Mouse (Mus musculus) bone marrow, adult 2 months (tissue): ENCODE data around the gene Adad2. TPM values are rescaled to one million over a fixed set of nuclear protein-coding genes. Genes with fewer than 3 reads are reported as not detected.

Experiments used
- H3K27ac ChIP-seq: fragments of 200-500 bp; 2 replicates; pipeline ENCODE4 v1.5.1; 2012; ENCODE audit warnings: low read depth, mild to moderate bottlenecking, control low read depth, inconsistent platforms, low read length; ENCODE audit not compliant: control insufficient read depth, poor library complexity, insufficient read depth
- H3K4me1 ChIP-seq: fragments of 200-500 bp; 2 replicates; pipeline ENCODE4 v1.6.1; 2011; ENCODE audit warnings: low read length; ENCODE audit not compliant: control insufficient read depth, insufficient read depth
- H3K4me3 ChIP-seq: fragments of 200-500 bp; replicated peaks from 2 replicates; pipeline ENCODE3; 2011; ENCODE audit warnings: mild to moderate bottlenecking, low read depth, low read length, control low read depth; ENCODE audit not compliant: control insufficient read depth
- CTCF ChIP-seq: fragments of 200-500 bp; IDR thresholded peaks from 2 replicates; pipeline ENCODE4 v1.5.1; 2011; ENCODE audit warnings: low read length, control low read depth; ENCODE audit not compliant: control insufficient read depth, insufficient read depth
- POLR2A ChIP-seq: fragments of 200-500 bp; IDR thresholded peaks from 2 replicates; pipeline ENCODE4 v1.6.1; 2011; ENCODE audit warnings: low read depth, mild to moderate bottlenecking, control low read depth, low read length, borderline replicate concordance; ENCODE audit not compliant: control insufficient read depth
- WGBS: fragments of 180-500 bp; shearing (Covaris S2); methylation state at CpG from one replicate; pipeline ENCODE4 v1.1.7; 2018; 5-methylcytosine and 5-hydroxymethylcytosine counted together
- polyA plus RNA-seq: library from polyadenylated mRNA; stranded (reverse); fragments of >200 nt; gene quantifications from 2 replicates; pipeline ENCODE4 v1.2.4, GENCODE M21; 2011; ENCODE audit warnings: low replicate concordance; ENCODE audit not compliant: missing spikeins, insufficient read depth, insufficient read length

The Adad2 gene
- polyA plus RNA-seq, 1 experiment: not detected

GRCm38 (mm10) chr8:119574437-119575365 is 37.8 kb upstream of the Adad2 start, which contains the start of the genes Hsdl1 and Dnaaf1:
Gene Hsdl1, minus strand, starts transcription at chr8:119575183.
Gene Dnaaf1, plus strand, starts transcription at chr8:119575235.
- under 1% methylated on average over 88 of the region's 97 CpGs for WGBS
- Histone ChIP-seq H3K4me1 (peaks cover 3% of the 10 kb centered on the region), H3K4me3 (peak within 1 kb of the TSS; percentile 90), H3K27ac (peak within 1 kb of the TSS; percentile 81)
- TF ChIP-seq CTCF: no peak
- TF ChIP-seq POLR2A: peak; percentile 67; the same call in 1 of the 2 replicates

- TF ChIP-seq CTCF (no peak), POLR2A (no peak)
- H3K4me3 ChIP-seq: peak overlapping the region; percentile 80
- no peak overlapping the region for H3K27ac ChIP-seq
- 2% methylated on average over 16 of the region's 16 CpGs for whole genome bisulfite sequencing
- H3K4me1 ChIP-seq: peaks cover 3% of the 10 kb centered on the region
Observed at GRCm38 (mm10) chr8:119575366-119575726, 37.2 kb upstream of the Adad2 start.

- Histone ChIP-seq H3K27ac (no peak overlapping the region), H3K4me1 (peaks cover 1% of the 10 kb centered on the region; the same call in 1 of the 2 replicates), H3K4me3 (no peak overlapping the region)
- TF ChIP-seq POLR2A (no peak), CTCF (no peak)
- WGBS: 53% methylated on average over 13 of the region's 13 CpGs
Observed at GRCm38 (mm10) chr8:119579096-119579495, 33.5 kb upstream of the Adad2 start.

- Histone ChIP-seq H3K27ac (no peak overlapping the region), H3K4me1 (no peaks in the 10 kb centered on the region; the same call in 1 of the 2 replicates)
- WGBS: 85% methylated on average over 5 of the region's 5 CpGs
Observed at GRCm38 (mm10) chr8:119580441-119581161, 31.9 kb upstream of the Adad2 start.

GRCm38 (mm10) chr8:119585901-119586300 is 26.6 kb upstream of the Adad2 start:
- Histone ChIP-seq H3K27ac (peak overlapping the region; percentile 91), H3K4me1 (no peaks in the 10 kb centered on the region; the same call in 1 of the 2 replicates), H3K4me3 (peak overlapping the region; percentile 54)
- WGBS: 1% methylated on average over 23 of the region's 24 CpGs
- TF ChIP-seq POLR2A (peak; percentile 35; the same call in 1 of the 2 replicates), CTCF (no peak)

More at GRCm38 (mm10) chr8:119580441-119581161, 31.9 kb upstream of the Adad2 start:
- H3K4me3 ChIP-seq: no peak overlapping the region
- TF ChIP-seq CTCF (no peak), POLR2A (no peak)

- H3K4me1 ChIP-seq: no peaks in the 10 kb centered on the region; the same call in 1 of the 2 replicates
- TF ChIP-seq POLR2A (no peak), CTCF (no peak)
- H3K27ac ChIP-seq: no peak overlapping the region
- 70% methylated on average over 4 of the region's 4 CpGs for WGBS
- no peak overlapping the region for H3K4me3 ChIP-seq
Observed at GRCm38 (mm10) chr8:119588321-119588720, 24.2 kb upstream of the Adad2 start.

GRCm38 (mm10) chr8:119588844-119589243 is 23.7 kb upstream of the Adad2 start:
- no peaks in the 10 kb centered on the region; the same call in 1 of the 2 replicates for H3K4me1 ChIP-seq
- no peak overlapping the region for H3K27ac ChIP-seq
- no peak overlapping the region for H3K4me3 ChIP-seq
- WGBS: 68% methylated on average over 10 of the region's 10 CpGs
- no peak for TF ChIP-seq CTCF
- no peak for TF ChIP-seq POLR2A

- Histone ChIP-seq H3K4me1 (no peaks in the 10 kb centered on the region; the same call in 1 of the 2 replicates), H3K27ac (no peak overlapping the region), H3K4me3 (no peak overlapping the region)
- TF ChIP-seq CTCF (no peak), POLR2A (no peak)
- 71% methylated on average over 14 of the region's 14 CpGs for WGBS
Observed at GRCm38 (mm10) chr8:119590348-119590747, 22.2 kb upstream of the Adad2 start.
